Mouse (Mus musculus) heart, adult 11 months (tissue): ENCODE data around the gene Ctsr.
A peak's percentile ranks its signal among the peaks of the same experiment; 100 is the strongest.
"Not testable (repeated sequence)": the region's sequence is repeated elsewhere in the genome, so short reads cannot be mapped to it uniquely, and the experiment has no call there.

Source experiments
- DNase-seq: peaks from one replicate; pipeline ENCODE4 v3.0.0; 2022

Gene Ctsr

GRCm38 (mm10) chr13:61164156-61164555 is at the start of gene Ctsr:
Gene Ctsr, minus strand, starts transcription at chr13:61164256.
- DNase-seq, result peak; percentile 37

DNA sequence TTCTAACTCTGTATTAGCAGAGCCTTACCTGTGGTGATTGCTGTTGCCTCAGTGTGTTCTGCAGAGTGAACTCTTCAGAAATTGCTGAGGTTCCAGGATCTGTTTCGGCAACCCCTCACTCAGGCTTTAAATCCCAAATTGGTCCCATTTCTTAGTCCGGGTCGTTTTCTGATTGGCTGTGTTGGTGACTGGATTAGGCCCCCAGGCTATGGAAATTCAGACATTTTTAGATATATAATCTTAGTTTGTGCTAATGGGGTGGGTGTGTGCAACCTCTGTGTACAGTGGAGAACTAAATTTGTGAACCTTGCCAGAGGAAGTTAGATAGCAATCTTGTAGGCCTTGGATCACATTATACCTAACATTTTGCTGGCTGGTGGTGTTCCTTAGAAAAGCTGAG is 39.3 kb upstream of the Ctsr start, which contains the start of gene Cts6:
Gene Cts6, minus strand, starts transcription at position 101 of the 400 bp plus-strand sequence.
- no peak for DNase-seq

- DNase-seq, result not testable (repeated sequence)
Measured at GRCm38 (mm10) chr13:61185151-61185933, 21.3 kb upstream of the Ctsr start.

- no peak for DNase-seq
Measured at GRCm38 (mm10) chr13:61164622-61165021, 566 bp upstream of the Ctsr start.
